Mouse (Mus musculus) cerebellum, postnatal 10 days (tissue): ENCODE data around the gene Casq2.

ENCODE experiments used
- DNase-seq, 2 experiments: peaks; one replicate each; pipeline ENCODE4 v3.0.0; 2021; ENCODE audit warnings: mixed read lengths in 2 of 2

Gene Casq2

DNA sequence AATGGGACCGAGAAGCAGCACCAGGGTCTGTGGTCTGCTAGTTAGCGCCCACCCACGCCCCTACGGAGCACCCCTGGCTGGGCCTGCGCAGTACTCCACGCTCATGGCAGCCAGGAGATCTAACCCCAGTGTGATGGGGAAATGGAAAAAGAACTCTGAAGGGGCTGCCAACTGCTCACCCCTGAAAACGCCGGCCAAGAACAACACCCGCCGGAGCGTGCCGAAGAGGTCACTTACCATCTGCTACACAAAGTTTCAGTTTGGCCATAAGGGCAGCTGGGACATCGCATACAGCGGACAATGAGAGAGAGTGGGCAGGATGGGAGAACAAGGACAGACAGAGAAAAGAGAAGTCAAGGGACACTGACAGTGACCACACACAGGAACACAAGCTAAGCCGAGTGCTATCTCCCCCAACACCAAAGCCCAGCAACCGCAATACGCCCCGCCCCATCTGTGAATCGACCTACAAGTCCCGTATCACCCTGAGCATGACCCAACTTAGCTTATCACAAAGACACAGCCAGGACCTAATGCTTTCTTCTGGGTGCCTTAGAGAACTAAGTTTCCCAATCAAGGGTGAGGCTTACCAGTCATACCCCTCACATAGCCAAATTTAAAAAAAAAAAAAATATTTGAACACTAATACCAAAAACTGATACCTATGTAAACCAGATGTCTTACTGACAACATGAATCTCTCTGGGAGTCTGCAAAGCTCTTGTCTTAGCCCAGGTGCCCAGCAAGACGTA lies 79.5 kb downstream of the Casq2 start:
- peak in 1 of 2 experiments; percentile 40 for DNase-seq

- no peak for DNase-seq
These were observed 80.0 kb downstream of the Casq2 start for GRCm38 (mm10) chr3:102166287-102166620.

DNA sequence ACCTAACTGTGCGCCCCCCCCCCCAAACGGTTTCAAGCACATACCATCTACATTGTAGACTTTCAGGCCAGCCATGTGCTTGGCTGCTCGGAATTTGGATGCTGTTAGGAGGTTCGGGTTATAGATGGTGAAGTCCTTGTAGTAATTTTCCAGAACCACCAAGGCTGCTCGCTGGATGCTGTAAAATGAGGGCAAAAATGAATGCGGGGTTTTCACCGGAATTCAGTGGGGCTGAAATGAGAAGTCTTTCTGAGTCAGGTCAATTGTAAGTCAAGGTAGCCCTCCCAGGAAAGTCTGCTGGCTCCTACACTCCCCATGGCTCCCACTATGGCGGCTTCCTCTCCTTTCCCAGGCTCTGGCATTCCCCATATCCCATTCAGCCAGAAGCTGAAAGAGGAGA lies 80.6 kb downstream of the Casq2 start:
- no peak for DNase-seq

DNA sequence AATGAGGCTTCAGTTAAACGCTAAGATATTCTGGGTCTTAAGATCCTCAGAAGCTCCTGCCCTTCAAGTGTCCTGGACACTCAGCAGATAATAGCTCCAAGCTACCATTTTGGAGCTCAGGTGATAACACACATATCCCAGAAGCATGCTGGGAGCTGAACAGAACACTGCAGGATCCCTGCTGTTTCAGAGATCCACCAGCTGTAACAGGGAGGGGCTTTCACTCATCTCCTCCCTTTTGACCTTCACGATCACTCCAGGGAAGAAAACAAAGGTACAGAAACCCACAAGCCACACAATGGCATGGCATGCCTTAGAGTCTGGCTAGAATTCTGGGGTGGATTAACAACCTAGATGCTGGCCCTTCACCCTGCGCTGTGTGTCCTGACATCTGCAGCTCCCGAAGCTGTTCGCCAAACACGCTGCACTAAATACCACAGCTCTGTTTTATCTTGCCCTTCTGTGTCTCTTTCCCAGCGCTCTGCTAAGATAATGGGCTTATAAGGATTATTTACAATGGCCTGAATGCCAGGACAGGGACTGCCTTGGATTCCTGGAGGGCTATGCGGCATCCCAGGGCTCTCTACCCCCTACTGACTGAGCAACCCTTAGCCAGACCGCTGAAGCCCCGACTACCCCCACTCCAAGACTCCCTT lies 81.5 kb downstream of the Casq2 start:
- no peak for DNase-seq

GRCm38 (mm10) chr3:102169197-102169905 lies 83.1 kb downstream of the Casq2 start:
- peak; percentile 97 to 99 for DNase-seq

GRCm38 (mm10) chr3:102174118-102174865 lies 88.1 kb downstream of the Casq2 start:
- peak in 1 of 2 experiments; percentile 54 for DNase-seq

GRCm38 (mm10) chr3:102175701-102176100 lies 89.5 kb downstream of the Casq2 start:
- DNase-seq: no peak

DNA sequence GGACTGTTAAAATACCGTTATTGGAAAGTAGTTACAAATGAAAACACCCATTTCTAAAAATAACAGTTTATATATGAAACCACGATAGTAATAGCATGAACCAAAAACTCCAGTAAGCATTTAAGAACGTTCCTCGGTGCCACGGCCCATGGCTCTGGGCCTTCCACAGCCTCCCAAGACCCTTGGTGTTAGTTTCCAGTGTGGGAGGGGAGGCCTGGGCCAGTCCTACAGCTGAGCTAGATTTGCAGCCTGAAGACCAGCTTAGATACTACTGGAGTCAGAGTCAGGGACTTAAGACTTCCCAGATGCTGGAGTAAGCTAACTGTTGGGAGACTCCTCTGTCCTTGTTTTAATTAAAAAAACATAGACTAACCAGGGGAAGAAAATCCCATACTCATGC lies 89.9 kb downstream of the Casq2 start:
- no peak for DNase-seq

DNA sequence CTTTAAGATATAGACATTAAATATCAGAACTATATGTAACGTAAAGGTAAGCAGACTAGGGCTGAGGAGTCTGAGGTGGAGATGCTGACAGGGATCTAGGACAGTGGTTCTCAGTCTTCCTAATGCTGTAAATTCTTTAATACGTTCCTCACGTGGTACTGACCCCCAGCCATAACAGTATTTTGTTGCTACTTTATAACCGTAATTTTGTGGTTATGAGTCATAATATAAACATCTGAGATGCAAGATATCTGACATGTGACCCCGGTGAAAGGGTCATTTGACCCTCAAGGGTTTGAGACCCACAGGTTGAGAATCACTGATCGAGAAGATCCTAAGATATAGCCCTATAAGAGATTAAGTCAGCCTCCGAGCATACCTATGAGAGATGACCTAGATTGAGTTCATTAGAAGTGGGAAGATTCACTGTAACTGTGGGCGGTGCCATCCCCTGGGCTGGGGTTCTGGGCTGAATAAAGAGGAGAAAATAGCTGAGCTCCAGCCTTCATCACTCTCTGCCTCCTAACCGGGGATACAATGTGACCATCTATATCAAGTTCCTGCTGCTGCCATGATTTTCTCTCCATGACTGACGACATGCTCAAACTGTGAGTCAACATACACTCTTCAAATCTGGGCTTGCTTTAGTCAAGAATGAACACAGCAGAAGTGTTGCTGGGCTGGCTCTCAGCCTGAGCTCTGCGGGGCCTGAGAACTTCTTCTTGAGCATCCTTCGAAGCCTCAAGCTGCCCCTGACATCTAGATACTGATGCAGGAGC lies 91.8 kb downstream of the Casq2 start:
- DNase-seq: no peak

GRCm38 (mm10) chr3:102179869-102180268 lies 93.7 kb downstream of the Casq2 start:
- no peak for DNase-seq

DNA sequence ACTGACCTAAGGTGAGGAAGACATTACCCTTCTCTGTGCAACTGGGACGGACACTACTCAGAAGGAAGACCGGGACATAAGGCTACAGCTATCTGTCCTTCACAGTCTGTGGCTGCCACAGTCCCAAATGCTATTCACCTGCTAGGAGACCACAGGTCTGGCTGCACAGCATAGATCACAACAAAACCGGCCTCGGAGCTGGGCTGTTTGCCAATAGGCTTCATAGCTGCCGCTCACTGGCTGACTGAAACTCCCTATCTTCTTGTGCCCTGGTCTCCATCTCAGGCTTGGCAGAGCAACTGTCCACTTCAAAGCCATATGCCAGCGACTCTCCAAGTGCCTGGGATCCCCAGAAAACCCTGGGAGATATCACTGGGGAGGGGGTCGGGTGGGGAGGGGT lies 94.5 kb downstream of the Casq2 start:
- DNase-seq: peak; percentile 83 to 88

GRCm38 (mm10) chr3:102181191-102181590 lies 95.0 kb downstream of the Casq2 start:
- no peak for DNase-seq

- DNase-seq: no peak
These were observed 96.4 kb downstream of the Casq2 start for GRCm38 (mm10) chr3:102182601-102183000.

DNA sequence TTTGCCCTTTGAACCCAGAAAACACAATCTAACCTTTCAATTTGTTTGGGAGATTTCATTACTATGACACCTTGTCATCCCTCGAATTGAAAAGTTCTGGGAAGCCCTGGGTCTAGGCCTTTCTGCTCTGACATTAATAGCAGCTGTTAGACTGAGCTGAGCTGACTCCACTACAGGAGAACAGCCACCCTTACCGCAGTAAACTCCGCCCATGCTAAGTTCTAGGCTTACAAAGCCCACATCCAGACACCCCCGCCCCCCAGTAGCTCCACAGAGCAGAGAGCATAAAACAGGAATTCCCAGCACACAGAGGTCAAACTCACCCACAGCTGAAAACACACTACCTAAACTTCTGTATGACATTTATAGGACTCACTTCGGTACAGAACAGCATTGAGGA lies 98.5 kb downstream of the Casq2 start:
- no peak for DNase-seq

DNA sequence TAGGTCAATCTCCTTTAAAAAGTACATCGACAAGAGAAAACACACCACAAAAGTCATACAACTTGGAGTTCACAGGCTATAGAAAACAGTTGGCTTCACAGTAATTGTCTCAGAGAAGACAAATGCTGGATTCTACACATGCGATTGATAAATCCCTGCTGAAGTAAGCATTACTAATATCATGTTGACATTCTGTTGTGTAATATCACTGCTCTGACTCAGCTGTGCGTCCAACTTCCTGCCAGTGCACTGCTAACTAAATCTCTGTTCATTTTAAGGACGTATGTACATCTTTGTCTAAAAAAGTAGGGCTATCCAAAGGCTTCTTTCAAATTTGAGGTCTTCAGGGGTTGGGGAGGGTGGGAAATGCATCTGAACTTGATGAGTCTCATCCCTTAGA lies 101.2 kb downstream of the Casq2 start:
- no peak for DNase-seq

- no peak for DNase-seq
These were observed 102.8 kb downstream of the Casq2 start for GRCm38 (mm10) chr3:102188972-102189371.

DNA sequence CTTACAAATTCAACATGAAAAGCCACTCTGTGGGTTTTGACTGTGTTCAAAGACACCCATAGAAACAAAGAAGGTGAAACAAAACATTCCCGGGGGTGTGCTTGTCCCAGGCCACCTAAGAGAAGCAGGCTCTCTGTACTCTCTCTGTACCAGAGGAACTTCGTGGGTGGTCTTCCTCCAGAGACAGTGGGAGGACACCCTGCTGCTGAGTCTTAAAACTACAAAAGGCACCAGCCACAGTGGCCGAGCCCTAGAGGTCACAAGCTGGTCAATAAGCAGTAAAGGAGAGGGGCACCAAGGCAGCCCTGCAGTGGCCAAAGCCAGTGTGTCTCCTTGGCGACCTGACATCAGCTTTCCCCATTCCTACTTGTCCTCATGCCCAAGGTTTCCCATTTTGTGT lies 103.8 kb downstream of the Casq2 start:
- no peak for DNase-seq

- DNase-seq: no peak
These were observed 104.4 kb downstream of the Casq2 start for GRCm38 (mm10) chr3:102190642-102191041.

GRCm38 (mm10) chr3:102191575-102191974 lies 105.4 kb downstream of the Casq2 start:
- no peak for DNase-seq

DNA sequence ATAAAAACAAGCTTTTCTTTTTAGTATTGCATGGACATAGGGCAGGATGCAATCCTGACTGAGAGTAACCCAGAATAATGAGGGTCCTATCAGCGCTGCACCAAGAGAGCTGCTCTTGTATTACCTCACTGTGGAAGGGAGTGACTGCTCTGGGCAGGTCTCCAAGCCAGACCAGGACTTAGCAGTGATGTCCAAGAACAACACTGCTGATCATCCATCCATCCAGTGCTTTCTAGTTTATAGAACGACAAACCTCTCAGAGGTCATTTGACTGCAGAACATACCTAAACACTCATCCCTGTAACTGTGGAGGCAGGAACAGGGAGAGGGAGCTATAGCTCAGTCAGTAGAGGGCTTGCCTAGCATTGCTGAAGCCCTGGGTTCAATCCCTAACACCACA lies 106.4 kb downstream of the Casq2 start:
- no peak for DNase-seq

- DNase-seq: peak in 1 of 2 experiments; percentile 42
These were observed 107.5 kb downstream of the Casq2 start for GRCm38 (mm10) chr3:102193488-102194290.
